Mouse (Mus musculus): ENCODE results near the gene Prss57.

GRCm38 (mm10) chr10:79766001-79766507, 24.7 kb downstream of the Prss57 start:
- TF ChIP-seq EP300 (IDR thresholded peaks at IDR 0.05; ENCODE audit: low read depth) (no peak), CTCF (IDR thresholded peaks at IDR 0.05; ENCODE audit: low read depth) (no peak)
